Mouse (Mus musculus): ENCODE measurements around the gene Syt5. TPM values are rescaled to one million over a fixed set of nuclear protein-coding genes. Genes with fewer than 3 reads are reported as not detected.
A peak's percentile ranks its signal among the peaks of the same experiment; 100 is the strongest.

Syt5 gene
- total RNA-seq, 2 experiments from 2014 or later: 0.16 TPM; not detected in 1

GRCm38 (mm10) chr7:4501558-4502397 is 45.6 kb downstream of the Syt5 start, which contains the start of gene Ppp1r12c:
Gene Ppp1r12c (minus strand): TSS chr7:4501680.
- peak; percentile 94 for DNase-seq

GRCm38 (mm10) chr7:4500892-4501471 is 46.4 kb downstream of the Syt5 start:
- DNase-seq: no peak

GRCm38 (mm10) chr7:4499034-4499433 is 48.3 kb downstream of the Syt5 start:
- DNase-seq: no peak

- DNase-seq: peak; percentile 74
Observed at GRCm38 (mm10) chr7:4498251-4498650, 49.1 kb downstream of the Syt5 start.

GRCm38 (mm10) chr7:4497271-4497903 is 50.0 kb downstream of the Syt5 start:
- no peak for DNase-seq

GRCm38 (mm10) chr7:4496468-4496867 is 50.9 kb downstream of the Syt5 start:
- no peak for DNase-seq

GRCm38 (mm10) chr7:4493991-4494390 is 53.4 kb downstream of the Syt5 start:
- no peak for DNase-seq

- DNase-seq: no peak
Observed at GRCm38 (mm10) chr7:4492284-4493224, 54.8 kb downstream of the Syt5 start.

GRCm38 (mm10) chr7:4491308-4491707 is 56.0 kb downstream of the Syt5 start:
- DNase-seq: no peak

Small RNAs within 50 kb of the gene (microRNA-seq; reads per million reads assigned to microRNA genes)
- gene Gm23577 (ENCODE audit: borderline replicate concordance in 2 of 2): 0 reads per million in 2 experiments

Other genes with a start within 250 kb of the Syt5 start
- gene Ncr1, start 209.8 kb downstream of the Syt5 start, total RNA-seq (2021): not detected
- gene Gp6, start 149.8 kb downstream of the Syt5 start, total RNA-seq (2021): not detected
- 10 to 100 TPM; 14.9 to 16.5 TPM for gene Rdh13, start 101.9 kb downstream of the Syt5 start, total RNA-seq (2021)
- 1 to 10 TPM; 1.5 to 2.2 TPM for gene Eps8l1, start 86.9 kb downstream of the Syt5 start, total RNA-seq (2021)
- 10 to 100 TPM; 20.6 to 22.3 TPM for gene Ppp1r12c, start 45.9 kb downstream of the Syt5 start, total RNA-seq (2021)
- gene Tnnt1, start 31.2 kb downstream of the Syt5 start, total RNA-seq (2021): 100 to 1,000 TPM; 151 to 768 TPM
- under 1 TPM in 1 of 2 experiments, not detected in 1; 0.29 TPM for gene Tnni3, start 23.3 kb downstream of the Syt5 start, total RNA-seq (2021)
- not detected for gene Dnaaf3, start 15.1 kb downstream of the Syt5 start, total RNA-seq (2021)
- gene Ptprh, start 56.5 kb upstream of the Syt5 start, total RNA-seq (2021): not detected
- 1 to 10 TPM; 2.4 to 3.0 TPM for gene Tmem86b, start 83.9 kb upstream of the Syt5 start, total RNA-seq (2021)
- 10 to 100 TPM; 41.8 to 46.2 TPM for gene Ppp6r1, start 111.5 kb upstream of the Syt5 start, total RNA-seq (2021)
- gene Hspbp1, start 137.5 kb upstream of the Syt5 start, total RNA-seq (2021): 10 to 100 TPM; 21.8 to 23.1 TPM
- gene Brsk1, start 143.1 kb upstream of the Syt5 start, total RNA-seq (2021): 1 to 10 TPM; 1.4 to 1.7 TPM
- gene Tmem150b, start 177.7 kb upstream of the Syt5 start, total RNA-seq (2021): under 1 TPM in 1 of 2 experiments, not detected in 1; 0.23 TPM
- 10 to 100 TPM; 10.7 to 12.3 TPM for gene Kmt5c, start 192.6 kb upstream of the Syt5 start, total RNA-seq (2021)
- 1 to 10 TPM; 1.4 to 2.2 TPM for gene Cox6b2, start 205.6 kb upstream of the Syt5 start, total RNA-seq (2021)
- not detected for gene Fam71e2, start 223.8 kb upstream of the Syt5 start, total RNA-seq (2021)
- gene Il11, start 235.3 kb upstream of the Syt5 start, total RNA-seq (2021): not detected
- gene Tmem190, start 235.4 kb upstream of the Syt5 start, total RNA-seq (2021): not detected
- gene Tmem238, start 242.1 kb upstream of the Syt5 start, total RNA-seq (2021): 1 to 10 TPM; 6.3 to 6.4 TPM
- gene Rpl28, start 245.3 kb upstream of the Syt5 start, total RNA-seq (2021): 100 to 1,000 TPM; 442 to 471 TPM

All from gastrocnemius, postnatal 25 days (tissue).